Mouse (Mus musculus): ENCODE measurements around the gene Hcrt. TPM values are rescaled to one million over a fixed set of nuclear protein-coding genes. Genes with fewer than 3 reads are reported as not detected.

Gene Hcrt
- total RNA-seq (2021), result not detected
- long read RNA-seq, experiment 1, result 0 reads
- long read RNA-seq, experiment 2, result 0 reads

DNA sequence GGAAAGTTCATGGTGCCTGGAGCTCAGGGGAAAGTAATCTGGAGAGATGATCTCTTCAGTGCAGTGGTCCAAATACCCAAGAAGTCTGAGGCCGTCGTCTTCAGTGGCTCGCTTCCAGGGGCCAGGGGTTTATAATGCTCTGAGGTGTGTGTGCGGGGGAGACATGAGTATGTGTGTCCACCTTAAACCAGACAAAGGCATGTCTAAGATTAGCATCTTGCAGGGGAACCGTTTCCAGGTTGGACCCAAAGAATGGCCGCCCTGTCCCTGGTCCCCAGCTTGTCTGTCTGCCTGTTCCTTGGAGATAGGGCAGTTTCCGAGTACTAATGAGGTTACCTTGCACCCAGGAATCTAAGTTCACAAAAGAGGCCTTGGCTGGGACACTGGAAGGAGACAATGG is at the start of gene Hcrt:
Gene Hcrt (minus strand): TSS at position 101 of the 400 bp plus-strand sequence.
- no peak for DNase-seq (ENCODE audit: low spot score in 2 of 2)

DNA sequence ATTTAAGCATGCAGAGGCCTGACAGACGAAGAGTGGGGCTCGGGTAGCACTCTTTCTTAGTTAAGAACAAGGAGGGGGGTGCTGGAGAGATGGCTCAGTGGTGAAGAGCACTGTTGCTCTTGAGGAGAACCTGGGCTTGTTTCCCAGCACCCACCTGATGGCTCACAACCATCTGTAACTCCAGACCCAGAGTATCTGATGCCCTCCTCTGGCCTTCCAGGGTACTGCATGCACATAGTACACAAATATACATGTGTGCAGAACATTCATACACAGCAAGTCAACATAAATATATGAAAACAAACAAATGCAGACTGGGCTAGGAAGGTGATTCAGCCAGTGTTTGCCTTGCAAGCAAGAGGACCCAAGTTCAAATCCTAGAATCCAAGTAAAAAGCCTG is 48.4 kb upstream of the Hcrt start:
- no peak for DNase-seq (ENCODE audit: low spot score in 2 of 2)

GRCm38 (mm10) chr11:100810516-100810915 is 47.8 kb upstream of the Hcrt start:
- no peak for DNase-seq (ENCODE audit: low spot score in 2 of 2)

DNA sequence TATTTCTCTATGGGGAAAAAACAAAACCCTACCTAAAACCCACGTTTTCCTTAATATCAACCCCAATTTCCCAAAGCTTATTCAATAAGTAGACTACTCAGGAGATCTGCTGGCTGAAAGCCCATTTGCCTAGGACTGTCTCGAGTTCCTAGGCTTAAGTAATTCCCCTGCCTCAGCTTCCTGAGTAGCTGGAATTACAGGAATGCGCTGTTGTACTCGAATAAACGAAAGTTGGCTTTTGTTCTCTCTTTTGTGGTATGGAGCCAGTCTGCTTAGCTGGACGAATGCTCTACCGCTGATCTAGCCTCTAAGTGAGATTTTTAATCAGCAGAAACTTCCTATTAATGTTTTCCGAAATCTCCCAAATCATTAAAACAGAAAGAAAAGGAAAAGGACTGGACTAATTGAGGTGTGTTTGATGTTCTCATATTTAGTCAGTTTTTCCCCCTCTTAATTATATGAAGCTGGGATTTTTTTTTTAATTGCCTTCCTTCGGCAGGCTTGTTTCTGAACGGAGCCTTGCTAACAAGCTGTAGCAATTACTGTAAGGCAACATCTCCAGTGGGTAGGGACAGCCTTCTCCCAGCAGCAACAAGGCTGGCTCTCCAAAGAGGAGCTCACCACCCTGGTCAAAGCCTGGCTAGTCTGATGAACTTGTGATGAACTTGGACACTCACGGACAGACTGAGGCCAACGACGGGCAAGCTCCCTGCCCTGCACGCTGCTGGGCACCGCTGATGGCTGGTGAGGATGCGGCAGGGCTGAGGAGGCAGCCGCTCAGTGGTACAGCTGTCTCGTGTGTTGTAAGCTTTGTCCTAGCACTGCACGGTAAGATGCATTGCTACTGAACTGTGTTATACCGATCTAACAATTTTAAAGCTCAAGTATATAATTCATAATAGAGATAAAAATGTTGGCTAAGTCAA is 43.9 kb upstream of the Hcrt start:
- no peak for DNase-seq (ENCODE audit: low spot score in 2 of 2)

DNA sequence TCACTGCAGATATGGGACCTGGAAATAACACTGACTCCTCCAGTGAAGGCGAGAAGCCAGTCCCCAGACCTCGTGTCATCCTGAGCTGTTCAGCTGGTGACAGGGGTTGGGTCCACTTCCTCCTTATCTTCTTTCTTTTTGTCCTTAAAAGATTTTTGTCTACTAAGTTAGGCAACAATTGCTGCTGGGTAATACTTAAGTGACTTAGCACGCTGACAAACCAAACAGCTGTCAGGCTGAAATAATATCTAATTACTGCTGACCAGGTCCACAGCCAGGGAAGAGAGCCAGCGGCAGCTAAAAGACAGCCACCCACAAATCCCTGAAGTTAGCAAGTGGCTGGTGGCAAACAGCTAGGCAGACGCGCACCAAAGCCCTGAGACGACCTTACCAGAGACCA is 42.8 kb upstream of the Hcrt start:
- no peak for DNase-seq (ENCODE audit: low spot score in 2 of 2)

DNA sequence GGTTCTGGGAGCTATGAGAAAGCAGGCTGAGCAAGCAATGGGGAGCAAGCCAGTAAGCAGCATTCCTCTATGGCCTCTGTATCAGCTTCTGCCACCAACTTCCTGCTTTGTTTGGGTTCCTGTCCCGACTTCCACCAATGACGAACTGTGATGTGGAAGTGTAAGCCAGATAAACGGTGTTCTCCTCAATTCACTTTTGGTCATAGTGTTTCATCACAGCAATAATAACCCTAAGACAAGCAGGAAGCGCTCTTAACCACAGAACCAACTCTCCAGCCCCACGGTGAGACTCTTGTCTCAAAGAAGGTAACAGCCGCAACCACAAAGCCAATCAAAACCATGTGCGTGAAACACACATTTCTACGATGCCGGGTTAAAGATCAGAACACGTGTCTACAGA is 41.7 kb upstream of the Hcrt start:
- no peak for DNase-seq (ENCODE audit: low spot score in 2 of 2)

DNA sequence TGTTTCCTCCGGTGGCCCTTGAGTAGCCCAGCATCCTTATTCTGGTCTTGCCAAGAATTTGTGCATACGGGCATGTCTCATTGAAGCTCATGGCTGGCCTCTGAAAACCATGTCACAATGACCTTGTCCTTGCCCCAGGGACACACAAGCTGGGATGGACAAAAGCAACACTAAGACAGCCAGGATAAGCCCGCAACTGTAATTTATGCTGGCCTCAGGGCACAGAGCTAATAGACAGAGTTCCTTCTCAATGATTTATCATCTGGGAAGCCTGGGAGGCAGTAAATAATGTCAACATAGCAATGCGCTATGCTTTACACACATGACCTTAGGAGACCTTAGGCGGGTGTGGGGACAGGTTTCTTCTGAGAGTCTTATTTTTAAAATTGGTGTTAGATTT is 36.7 kb upstream of the Hcrt start:
- DNase-seq (ENCODE audit: low spot score in 2 of 2), result no peak

DNA sequence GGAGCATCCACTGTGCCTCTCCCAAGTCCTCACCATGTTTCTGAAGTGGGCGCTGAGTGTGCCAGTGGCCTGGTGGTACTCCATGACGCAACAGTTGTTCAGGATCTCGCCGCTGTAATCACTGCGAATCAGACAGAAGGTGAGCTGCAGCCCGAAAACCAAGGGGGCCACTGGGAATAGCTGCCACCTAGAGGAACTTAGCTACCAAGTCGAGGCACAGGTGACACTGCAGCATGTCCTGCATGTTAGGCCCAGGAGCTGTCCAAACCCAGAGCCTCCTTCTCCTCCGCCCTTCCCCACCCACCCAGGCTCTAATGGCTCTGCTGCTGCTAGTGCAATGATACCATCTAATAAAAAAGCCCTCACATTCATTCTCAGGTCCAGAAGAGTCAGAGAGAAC is 33.9 kb upstream of the Hcrt start:
- no peak for DNase-seq (ENCODE audit: low spot score in 2 of 2)

- DNase-seq (ENCODE audit: low spot score in 2 of 2), result no peak
Measured at GRCm38 (mm10) chr11:100795386-100795785, 32.7 kb upstream of the Hcrt start.

DNA sequence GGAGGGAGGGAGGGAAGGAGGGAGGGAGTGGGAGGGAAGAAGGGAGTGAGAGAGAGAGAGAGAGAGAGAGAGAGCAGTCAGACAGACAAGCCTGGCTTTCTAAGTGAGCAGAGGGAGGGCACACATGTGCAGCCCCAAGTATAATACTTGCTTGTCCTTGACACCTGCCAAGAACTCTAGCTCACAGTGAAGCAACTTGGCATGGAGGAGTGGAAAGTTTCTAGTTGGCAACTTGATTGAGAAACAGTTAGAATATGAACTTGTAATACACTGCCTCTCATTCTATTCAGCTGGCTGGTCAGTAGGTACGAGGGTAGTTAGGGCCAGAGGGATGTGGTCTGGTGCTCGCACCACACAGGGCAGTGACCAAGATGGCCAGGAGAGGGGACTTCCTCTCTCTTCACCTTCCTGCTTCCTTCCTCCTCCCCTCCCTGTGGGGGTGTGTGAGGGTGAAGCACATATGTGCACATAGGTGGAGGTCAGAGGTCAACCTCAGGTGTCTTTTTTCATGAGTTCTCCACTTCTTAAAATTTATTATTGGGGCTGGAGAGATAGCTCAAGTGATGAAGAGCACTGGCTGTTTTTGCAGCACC is 28.8 kb upstream of the Hcrt start:
- peak in 1 of 2 experiments; percentile 72 for DNase-seq (ENCODE audit: low spot score in 2 of 2)

GRCm38 (mm10) chr11:100790644-100791043 is 27.9 kb upstream of the Hcrt start:
- peak; percentile 51 to 84 for DNase-seq (ENCODE audit: low spot score in 2 of 2)

DNA sequence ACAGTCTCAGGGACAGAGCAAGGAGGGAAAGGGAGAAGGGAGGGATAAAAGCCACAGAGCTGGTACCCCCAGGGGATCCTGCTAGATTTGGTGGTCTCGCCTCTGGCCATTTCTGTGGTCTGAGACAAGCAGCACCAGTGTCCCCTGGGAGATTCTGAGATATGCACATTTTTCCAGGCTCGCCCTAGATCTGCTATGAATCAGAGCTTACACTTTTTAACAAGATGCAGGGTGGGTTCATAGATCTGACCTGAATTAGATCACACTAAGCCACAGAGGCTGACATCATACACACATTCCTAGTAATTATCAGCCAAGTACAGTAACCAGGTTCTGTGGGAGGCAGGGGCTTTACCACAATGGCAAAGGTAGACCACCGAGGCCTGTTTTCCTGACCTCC is 27.0 kb upstream of the Hcrt start:
- DNase-seq (ENCODE audit: low spot score in 2 of 2), result no peak

GRCm38 (mm10) chr11:100785774-100786173 is 23.0 kb upstream of the Hcrt start:
- peak in 1 of 2 experiments; percentile 58 for DNase-seq (ENCODE audit: low spot score in 2 of 2)

- DNase-seq (ENCODE audit: low spot score in 2 of 2), result no peak
Measured at GRCm38 (mm10) chr11:100784286-100784685, 21.6 kb upstream of the Hcrt start.

DNA sequence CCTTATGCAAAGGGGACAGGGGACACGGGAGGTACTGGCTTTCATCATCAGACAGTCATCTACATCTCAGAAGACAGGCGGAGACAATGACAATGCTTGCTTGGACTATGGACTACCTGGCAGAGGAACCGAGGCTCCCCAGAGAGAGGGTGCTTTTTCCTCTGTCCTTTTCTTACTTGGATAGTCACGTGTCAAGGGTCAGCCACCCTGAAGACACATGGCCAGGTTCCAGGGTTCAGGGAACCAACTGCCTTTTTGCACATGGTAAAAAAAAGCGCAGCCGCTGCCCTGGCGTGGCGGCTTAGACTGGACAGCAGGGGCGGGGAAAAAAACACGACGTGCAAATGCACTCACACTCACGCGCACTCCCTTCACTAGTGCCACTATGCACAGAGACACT is 19.8 kb upstream of the Hcrt start:
- DNase-seq (ENCODE audit: low spot score in 2 of 2), result no peak

DNA sequence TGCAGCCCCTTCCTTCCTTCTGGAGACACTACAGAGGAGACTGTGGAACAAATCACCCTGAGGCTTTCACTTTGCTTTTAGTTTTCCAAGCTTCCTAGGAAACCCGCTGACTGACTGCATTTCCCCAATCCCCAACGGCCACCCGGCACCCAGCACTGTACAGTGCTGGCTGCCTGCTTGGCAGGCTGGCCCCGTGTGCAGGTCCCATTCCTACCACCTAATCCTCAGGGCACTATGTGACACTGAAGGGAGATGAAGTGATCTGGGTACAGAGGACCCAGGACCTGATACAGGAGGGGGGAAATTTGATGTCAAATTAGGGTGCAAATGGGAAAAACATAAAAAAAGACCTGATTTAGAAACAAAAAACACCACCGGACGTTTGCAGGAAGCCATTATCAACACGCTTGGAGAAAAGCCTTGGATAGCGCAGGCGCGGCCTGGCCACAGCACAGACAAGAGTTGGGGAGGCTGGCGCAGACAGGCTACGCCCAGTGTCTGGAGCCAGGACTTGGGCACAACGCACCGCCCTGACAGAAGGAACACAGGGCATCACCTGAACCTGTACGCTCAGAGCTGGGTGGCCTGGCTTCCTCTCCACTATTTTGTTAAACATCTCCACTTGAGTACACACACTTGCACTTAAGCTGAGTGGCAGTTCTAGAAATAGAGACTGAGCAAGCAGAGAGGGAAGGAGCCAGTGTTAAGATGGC is 19.2 kb upstream of the Hcrt start:
- no peak for DNase-seq (ENCODE audit: low spot score in 2 of 2)

GRCm38 (mm10) chr11:100780247-100780646 is 17.5 kb upstream of the Hcrt start:
- no peak for DNase-seq (ENCODE audit: low spot score in 2 of 2)

DNA sequence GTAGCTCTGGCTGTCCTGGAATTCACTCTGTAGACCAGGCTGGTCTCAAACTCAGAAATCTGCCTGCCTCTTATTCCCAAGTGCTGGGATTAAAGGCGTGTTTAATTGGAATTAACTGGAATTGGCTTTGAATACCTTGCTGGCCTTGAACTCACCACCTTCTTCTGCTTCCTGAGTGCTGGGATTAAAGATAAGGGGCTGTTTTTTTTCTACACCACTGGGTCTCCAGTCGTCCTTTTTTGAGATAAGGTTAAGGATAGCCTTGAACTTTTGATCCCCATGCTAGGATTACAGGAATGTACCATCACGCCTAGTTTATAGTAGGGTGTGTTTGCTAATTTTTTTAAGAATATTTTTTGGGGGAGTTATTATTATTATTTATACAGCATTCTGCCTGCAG is 15.3 kb upstream of the Hcrt start:
- DNase-seq (ENCODE audit: low spot score in 2 of 2), result no peak

GRCm38 (mm10) chr11:100775921-100776320 is 13.2 kb upstream of the Hcrt start:
- DNase-seq (ENCODE audit: low spot score in 2 of 2), result no peak

DNA sequence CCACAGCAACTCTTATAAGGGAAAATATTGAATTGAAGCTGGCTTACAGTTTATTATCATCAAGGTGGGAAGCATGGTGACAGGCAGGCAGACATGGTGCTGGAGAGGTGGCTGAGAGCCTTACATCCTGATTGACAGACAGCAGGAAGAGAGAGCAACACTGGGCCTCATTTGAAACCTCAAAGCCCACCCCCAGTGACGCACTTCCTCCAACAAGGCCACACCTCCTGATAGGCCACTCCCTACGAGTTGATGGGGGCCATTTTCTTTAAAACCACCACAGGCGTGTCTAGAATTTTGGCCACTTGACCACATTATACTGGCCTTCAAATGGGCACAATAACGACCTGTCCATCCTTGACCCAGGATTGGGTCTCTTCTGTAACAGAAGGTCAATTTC is 11.5 kb upstream of the Hcrt start:
- no peak for DNase-seq (ENCODE audit: low spot score in 2 of 2)

GRCm38 (mm10) chr11:100770646-100771408 is 8.1 kb upstream of the Hcrt start, which contains the start of gene Ghdc:
TSS of gene Ghdc (minus strand) at chr11:100770957.
- DNase-seq (ENCODE audit: low spot score in 2 of 2), result peak; percentile 52 to 77

All from layer of hippocampus, postnatal 14 days (tissue).